Mouse (Mus musculus) heart, embryonic 14.5 days (tissue): Measurements from ENCODE around the gene Slc28a2. TPM values are rescaled to one million over a fixed set of nuclear protein-coding genes. Genes with fewer than 3 reads are reported as not detected.
"Not testable (repeated sequence)": the region's sequence is repeated elsewhere in the genome, so short reads cannot be mapped to it uniquely, and the experiment has no call there.

Source experiments
- ATAC-seq: fragments of 200-750 bp; cut with Nextera tagmentation; 2 replicates; pipeline ENCODE4 v1.8.0; 2017; ENCODE audit warnings: low read depth, moderate TSS enrichment; ENCODE audit not compliant: insufficient number of reproducible peaks, insufficient read depth, low FRiP score
- H3K27ac ChIP-seq, 2 experiments: fragments of 200-500 bp in 1 of 2; fragments of 300-500 bp in 1 of 2; sonication (generic) in 1 of 2; replicated peaks in 1 of 2; 2 replicates each; pipeline ENCODE4 v1.5.1; 2012 to 2014; ENCODE audit warnings: low read depth in 2 of 2, low read length in 2 of 2, control low read depth in 1 of 2, mild to moderate bottlenecking in 1 of 2, mixed read lengths in 1 of 2; ENCODE audit not compliant: control insufficient read depth in 1 of 2, insufficient read depth in 1 of 2
- H3K27me3 ChIP-seq: fragments of 300-500 bp; sonication (generic); 2 replicates; pipeline ENCODE4 v1.6.1; 2014; ENCODE audit warnings: mild to moderate bottlenecking, low read length, control low read depth; ENCODE audit not compliant: control insufficient read depth, insufficient read depth
- H3K36me3 ChIP-seq: fragments of 300-500 bp; sonication (generic); 2 replicates; pipeline ENCODE4 v1.6.1; 2014; ENCODE audit warnings: mild to moderate bottlenecking, control low read depth, low read length, mixed read lengths; ENCODE audit not compliant: control insufficient read depth, insufficient read depth
- H3K4me1 ChIP-seq, 2 experiments: fragments of 200-500 bp in 1 of 2; fragments of 300-500 bp in 1 of 2; sonication (generic) in 1 of 2; 2 replicates each; pipeline ENCODE4 v1.6.1; 2012 to 2014; ENCODE audit warnings: low read length in 2 of 2, control low read depth in 1 of 2, mixed read lengths in 1 of 2; ENCODE audit not compliant: control insufficient read depth in 2 of 2, insufficient read depth in 2 of 2
- H3K4me2 ChIP-seq: fragments of 300-500 bp; sonication (generic); 2 replicates; pipeline ENCODE4 v1.6.1; 2014; ENCODE audit warnings: mild to moderate bottlenecking, low read length
- H3K4me3 ChIP-seq, 2 experiments: fragments of 200-500 bp in 1 of 2; fragments of 300-500 bp in 1 of 2; sonication (generic) in 1 of 2; 2 replicates each; pipeline ENCODE4 v1.5.1; 2012 to 2014; ENCODE audit warnings: low read length in 2 of 2, mild to moderate bottlenecking in 2 of 2, control low read depth in 1 of 2, low read depth in 1 of 2, moderate library complexity in 1 of 2; ENCODE audit not compliant: control insufficient read depth in 1 of 2, insufficient read depth in 1 of 2
- H3K9ac ChIP-seq: fragments of 300-500 bp; sonication (generic); 2 replicates; pipeline ENCODE4 v1.6.1; 2014; ENCODE audit warnings: mild to moderate bottlenecking, low read length
- H3K9me3 ChIP-seq: fragments of 300-500 bp; sonication (generic); 2 replicates; pipeline ENCODE4 v1.6.1; 2016; ENCODE audit warnings: low read length, control low read depth; ENCODE audit not compliant: control insufficient read depth
- WGBS: fragments of 180-500 bp; shearing (Covaris S2); extraction: QIAGEN DNeasy Blood & Tissue Kit; methylation state at CpG from one replicate; pipeline ENCODE4 v1.1.7; 2014; 5-methylcytosine and 5-hydroxymethylcytosine counted together
- polyA plus RNA-seq: library from polyadenylated mRNA; unstranded; fragments of >200 nt; fragmentation: Nextera tagmentation; extraction: Ambion mirVana; gene quantifications from 2 replicates; pipeline ENCODE4 v1.2.1, GENCODE M21; 2014

The Slc28a2 gene
- polyA plus RNA-seq, 1 experiment from 2014 or later = 0.47 TPM

- no peak overlapping the region for H3K4me2 ChIP-seq
- H3K36me3 ChIP-seq = no peaks in the 10 kb centered on the region
- H3K27ac ChIP-seq = no peak overlapping the region
- H3K4me1 ChIP-seq = no peaks in the 10 kb centered on the region
- no peak overlapping the region for H3K4me3 ChIP-seq
- no peak overlapping the region for H3K9ac ChIP-seq
- H3K9me3 ChIP-seq = no peaks in the 10 kb centered on the region
- no peak for ATAC-seq
- no peaks in the 10 kb centered on the region for H3K27me3 ChIP-seq
Measured at GRCm38 (mm10) chr2:122476585-122476984, 50.3 kb downstream of the Slc28a2 start.

- 66% methylated on average over 1 of the region's 1 CpGs for WGBS
- not testable (repeated sequence) for H3K36me3 ChIP-seq, H3K27me3 ChIP-seq, H3K9ac ChIP-seq, H3K4me3 ChIP-seq, ATAC-seq, H3K4me2 ChIP-seq, H3K9me3 ChIP-seq, H3K27ac ChIP-seq, H3K4me1 ChIP-seq
Measured at GRCm38 (mm10) chr2:122483787-122484186, 57.5 kb downstream of the Slc28a2 start.

- Histone ChIP-seq H3K27me3 (no peaks in the 10 kb centered on the region), H3K4me2 (no peak within 1 kb of the TSS), H3K27ac (no peak within 1 kb of the TSS), H3K4me3 (no peak within 1 kb of the TSS), H3K36me3 (no peaks in the 10 kb centered on the region), H3K4me1 (no peaks in the 10 kb centered on the region), H3K9ac (no peak within 1 kb of the TSS), H3K9me3 (no peaks in the 10 kb centered on the region)
- 63% methylated on average over 1 of the region's 1 CpGs for WGBS
- ATAC-seq = no peak
Measured at GRCm38 (mm10) chr2:122484641-122485040, 58.4 kb downstream of the Slc28a2 start, which contains the start of gene Gm14085. Gene Gm14085, plus strand, starts transcription at chr2:122484941.

GRCm38 (mm10) chr2:122485654-122486053 lies 59.4 kb downstream of the Slc28a2 start:
- ATAC-seq, H3K9me3 ChIP-seq, H3K27me3 ChIP-seq, H3K4me1 ChIP-seq, H3K36me3 ChIP-seq, H3K27ac ChIP-seq, H3K4me2 ChIP-seq, H3K9ac ChIP-seq, H3K4me3 ChIP-seq: not testable (repeated sequence)
- 38% methylated on average over 2 of the region's 3 CpGs for WGBS

- H3K27ac ChIP-seq, H3K36me3 ChIP-seq, H3K4me2 ChIP-seq, H3K9ac ChIP-seq, H3K9me3 ChIP-seq, H3K4me1 ChIP-seq, H3K4me3 ChIP-seq, ATAC-seq, H3K27me3 ChIP-seq: not testable (repeated sequence)
Measured at GRCm38 (mm10) chr2:122486122-122486521, 59.8 kb downstream of the Slc28a2 start.

GRCm38 (mm10) chr2:122486674-122487073 lies 60.4 kb downstream of the Slc28a2 start:
- no peak for ATAC-seq
- H3K4me1 ChIP-seq = no peaks in the 10 kb centered on the region
- no peaks in the 10 kb centered on the region for H3K36me3 ChIP-seq
- H3K9me3 ChIP-seq = no peaks in the 10 kb centered on the region
- no peak overlapping the region for H3K9ac ChIP-seq
- no peaks in the 10 kb centered on the region for H3K27me3 ChIP-seq
- whole genome bisulfite sequencing = 85% methylated on average over 2 of the region's 2 CpGs
- no peak overlapping the region for H3K27ac ChIP-seq
- no peak overlapping the region for H3K4me2 ChIP-seq
- H3K4me3 ChIP-seq = no peak overlapping the region

Other genes with a start within 250 kb of the Slc28a2 start
- gene Patl2, start 240.3 kb upstream of the Slc28a2 start, polyA plus RNA-seq = not detected in 2 replicates
- not detected in 2 replicates for gene Terb2, start 240.2 kb upstream of the Slc28a2 start, polyA plus RNA-seq
- gene Sord, start 191.7 kb upstream of the Slc28a2 start, polyA plus RNA-seq = 63.6 and 63.7 TPM in 2 replicates
- gene Duox2, start 128.0 kb upstream of the Slc28a2 start, polyA plus RNA-seq = 0.07 and 0.08 TPM in 2 replicates
- gene Duoxa2, start 127.6 kb upstream of the Slc28a2 start, polyA plus RNA-seq = not detected in 2 replicates
- gene Duoxa1, start 112.7 kb upstream of the Slc28a2 start, polyA plus RNA-seq = not detected in 2 replicates
- gene Duox1, start 110.8 kb upstream of the Slc28a2 start, polyA plus RNA-seq = 0.04 and 0.05 TPM in 2 replicates
- 3.6 TPM in 2 replicates for gene Shf, start 57.3 kb upstream of the Slc28a2 start, polyA plus RNA-seq
- gene Gm14085, start 58.5 kb downstream of the Slc28a2 start, polyA plus RNA-seq = not detected in 2 replicates
- 13.2 and 19.0 TPM in 2 replicates for gene Gatm, start 184.8 kb downstream of the Slc28a2 start, polyA plus RNA-seq
- not detected in 2 replicates for gene AA467197, start 210.5 kb downstream of the Slc28a2 start, polyA plus RNA-seq